Mouse (Mus musculus): ENCODE measurements around the gene Grk4.

DNA sequence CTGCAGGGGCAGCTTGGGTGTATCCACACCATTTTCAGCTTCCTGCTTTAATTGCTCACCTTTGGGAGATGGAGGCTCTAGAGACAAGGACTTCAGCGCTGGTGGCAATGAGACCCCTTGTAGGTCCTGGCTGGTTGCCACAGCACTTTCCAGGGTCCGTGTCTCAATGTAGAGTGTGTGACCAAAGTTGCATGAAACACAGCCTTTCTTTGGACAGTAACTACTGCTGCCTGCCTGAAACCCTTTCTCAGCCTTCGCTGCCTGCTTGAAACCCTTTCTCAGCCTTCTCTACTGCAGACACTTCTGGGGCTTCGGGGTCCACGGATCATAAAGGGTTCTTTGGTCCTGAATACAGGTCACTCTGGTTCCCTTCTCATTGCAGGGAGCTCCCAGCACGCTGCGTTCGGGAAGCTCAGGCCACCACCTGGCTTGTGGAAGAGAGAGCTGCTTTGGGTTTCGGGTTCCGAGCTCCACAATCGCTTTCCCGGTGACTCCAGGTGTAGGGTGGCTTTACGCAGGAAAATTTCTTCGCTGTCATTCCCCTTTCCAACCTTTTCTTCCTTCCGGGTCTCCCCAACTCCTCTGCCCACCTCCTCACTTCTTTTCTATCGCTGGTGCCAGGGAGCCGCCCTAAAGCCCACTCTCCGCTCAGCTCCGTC is 100.8 kb downstream of the Grk4 start:
- no peak for TF ChIP-seq CTCF (IDR thresholded peaks at IDR 0.05; ENCODE audit: low read depth)
- TF ChIP-seq EP300 (IDR thresholded peaks at IDR 0.05; ENCODE audit: low read depth), result no peak

Data from liver, embryonic 14.5 days (tissue).